Mouse (Mus musculus) MEL (cell line): Measurements from ENCODE around the gene Cdc42bpb.

Experiments used
- CTCF ChIP-seq, 3 experiments: IDR thresholded peaks in 2 of 3; conservative IDR thresholded peaks in 1 of 3; 2 replicates each; pipeline ENCODE4 v1.5.1; 2011 to 2012; ENCODE audit warnings: low read length in 3 of 3, low read depth in 2 of 3, mild to moderate bottlenecking in 2 of 3, improper control_type of control experiment in 1 of 3, inconsistent platforms in 1 of 3, mixed read lengths in 1 of 3, moderate library complexity in 1 of 3; ENCODE audit not compliant: control insufficient read depth in 1 of 3, insufficient read depth in 1 of 3, poor library complexity in 1 of 3, severe bottlenecking in 1 of 3
- E2F4 ChIP-seq: IDR thresholded peaks from 2 replicates; pipeline ENCODE4 v1.6.1; 2011; ENCODE audit warnings: low read depth, low read length, improper control_type of control experiment, borderline replicate concordance
- GATA1 ChIP-seq: IDR thresholded peaks from 2 replicates; pipeline ENCODE4 v1.6.1; 2011; ENCODE audit warnings: low read depth, low read length, improper control_type of control experiment
- MAZ ChIP-seq: IDR thresholded peaks from 2 replicates; pipeline ENCODE4 v1.6.1; 2012; ENCODE audit warnings: low read depth, mild to moderate bottlenecking, inconsistent platforms, low read length, improper control_type of control experiment
- NELFE ChIP-seq: IDR thresholded peaks from 2 replicates; pipeline ENCODE4 v1.6.1; 2011; ENCODE audit warnings: low read depth, low read length, improper control_type of control experiment
- POLR2A ChIP-seq, 2 experiments: IDR thresholded peaks; 2 replicates each; pipeline ENCODE4 v1.6.1; 2011 to 2012; ENCODE audit warnings: low read length in 2 of 2, mild to moderate bottlenecking in 2 of 2, control low read depth in 1 of 2, improper control_type of control experiment in 1 of 2, low read depth in 1 of 2, moderate library complexity in 1 of 2; ENCODE audit not compliant: control insufficient read depth in 1 of 2, insufficient read depth in 1 of 2, poor library complexity in 1 of 2
- RAD21 ChIP-seq: IDR thresholded peaks from 2 replicates; pipeline ENCODE4 v1.6.1; 2011; ENCODE audit warnings: mild to moderate bottlenecking, low read depth, low read length, improper control_type of control experiment
- RCOR1 ChIP-seq: IDR thresholded peaks from 2 replicates; pipeline ENCODE4 v1.6.1; 2012; ENCODE audit warnings: low read depth, mild to moderate bottlenecking, inconsistent platforms, low read length, improper control_type of control experiment
- SIN3A ChIP-seq: IDR thresholded peaks from 2 replicates; pipeline ENCODE4 v1.6.1; 2012; ENCODE audit warnings: low read length, improper control_type of control experiment, inconsistent platforms
- SMC3 ChIP-seq: IDR thresholded peaks from 2 replicates; pipeline ENCODE4 v1.6.1; 2011; ENCODE audit warnings: low read depth, low read length, improper control_type of control experiment
- USF1 ChIP-seq: IDR thresholded peaks from 2 replicates; pipeline ENCODE4 v1.6.1; 2014; ENCODE audit warnings: low read depth, mild to moderate bottlenecking, inconsistent platforms, low read length, improper control_type of control experiment, moderate library complexity
- USF2 ChIP-seq, 2 experiments: IDR thresholded peaks; 2 replicates each; pipeline ENCODE4 v1.6.1; 2011 to 2012; ENCODE audit warnings: improper control_type of control experiment in 2 of 2, low read length in 2 of 2, borderline replicate concordance in 1 of 2, inconsistent platforms in 1 of 2, low read depth in 1 of 2, mild to moderate bottlenecking in 1 of 2; ENCODE audit not compliant: insufficient read depth in 1 of 2
- ZKSCAN1 ChIP-seq: IDR thresholded peaks from 2 replicates; pipeline ENCODE4 v1.6.1; 2012; ENCODE audit warnings: low read depth, mild to moderate bottlenecking, inconsistent platforms, low read length, improper control_type of control experiment, moderate library complexity

DNA sequence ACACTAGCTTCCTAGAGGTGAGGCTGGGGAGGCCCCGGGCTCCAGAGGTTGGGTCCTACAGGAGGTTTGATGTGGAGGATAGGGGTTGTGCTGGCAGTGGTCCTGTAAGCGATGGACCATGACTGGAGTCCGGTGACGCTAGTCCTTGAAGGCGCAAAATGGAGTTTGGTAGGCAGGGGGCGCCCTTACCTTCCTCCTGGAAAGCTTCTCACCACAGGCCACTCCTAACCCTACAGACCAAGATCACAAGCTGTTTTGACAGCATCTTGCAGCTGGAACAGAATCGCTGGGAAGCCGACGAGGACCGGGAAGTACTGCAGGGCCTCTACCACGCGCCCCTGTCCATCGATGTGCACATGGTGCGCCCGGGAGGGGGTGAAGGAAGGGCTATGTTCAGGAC is 47.7 kb upstream of the Cdc42bpb start:
- TF ChIP-seq GATA1 (no peak), CTCF (IDR thresholded peaks at IDR 0.05 in 2 of 3, conservative IDR thresholded peaks at IDR 0.05 in 1 of 3; ENCODE audit: control insufficient read depth in 1 of 3, insufficient read depth in 1 of 3, low read depth in 2 of 3, low read length in 3 of 3, poor library complexity in 1 of 3, severe bottlenecking in 1 of 3) (peak; percentile 62 to 94 (median 86)), USF1 (no peak), E2F4 (no peak), POLR2A (IDR thresholded peaks at IDR 0.05; ENCODE audit: control insufficient read depth in 1 of 2, insufficient read depth in 1 of 2, low read depth in 1 of 2, low read length in 2 of 2, poor library complexity in 1 of 2) (no peak), NELFE (no peak), ZKSCAN1 (no peak), RCOR1 (no peak), MAZ (no peak; the same call in 1 of the 2 replicates), SIN3A (no peak), RAD21 (peak; percentile 83), USF2 (IDR thresholded peaks at IDR 0.05; ENCODE audit: borderline replicate concordance in 1 of 2, insufficient read depth in 1 of 2, low read depth in 1 of 2, low read length in 2 of 2) (no peak), SMC3 (peak; percentile 90)
